Mouse (Mus musculus) megakaryocyte progenitor cell, adult 5-6 weeks (primary cell): Measurements from ENCODE around the gene Iqck. TPM values are rescaled to one million over a fixed set of nuclear protein-coding genes. Genes with fewer than 3 reads are reported as not detected.

Source experiments
- ATAC-seq: replicated peaks from 2 replicates; pipeline ENCODE4 v1.8.0; 2016; ENCODE audit warnings: mild to moderate bottlenecking, moderate TSS enrichment, inconsistent platforms; ENCODE audit not compliant: poor library complexity
- total RNA-seq, 2 experiments: library from RNA; stranded (forward) in 1 of 2; stranded (reverse) in 1 of 2; fragments of 157-497, 149-512 nt in 1 of 2; fragments of 200-1000 nt in 1 of 2; gene quantifications; 2 replicates each; pipeline versions ENCODE4 v1.2.3 to v1.2.4; 2015 to 2017

Gene Iqck
- total RNA-seq, 2 experiments from 2014 or later = 0.07 to 1.2 TPM

- ATAC-seq = no peak
Measured at GRCm38 (mm10) chr7:118911170-118911569, 55.6 kb downstream of the Iqck start.

DNA sequence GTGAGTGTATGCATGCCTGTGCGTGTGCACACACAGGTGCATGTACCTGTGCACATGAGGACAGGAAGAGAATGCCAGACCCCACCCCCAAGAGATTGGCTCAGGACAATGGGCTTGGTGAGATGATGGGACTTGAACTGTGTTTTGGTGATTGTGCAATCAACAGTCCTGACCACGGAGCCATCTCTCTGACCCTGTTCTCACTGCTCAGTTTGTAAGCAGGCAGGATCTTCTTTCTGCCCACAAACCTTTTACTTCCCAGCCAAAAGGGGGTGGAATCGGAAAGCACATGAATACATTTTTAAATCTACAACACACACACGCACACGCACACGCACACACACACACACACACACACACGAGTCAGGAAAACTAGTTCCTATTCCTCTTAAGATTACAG lies 56.0 kb downstream of the Iqck start:
- peak; percentile 39 for ATAC-seq

DNA sequence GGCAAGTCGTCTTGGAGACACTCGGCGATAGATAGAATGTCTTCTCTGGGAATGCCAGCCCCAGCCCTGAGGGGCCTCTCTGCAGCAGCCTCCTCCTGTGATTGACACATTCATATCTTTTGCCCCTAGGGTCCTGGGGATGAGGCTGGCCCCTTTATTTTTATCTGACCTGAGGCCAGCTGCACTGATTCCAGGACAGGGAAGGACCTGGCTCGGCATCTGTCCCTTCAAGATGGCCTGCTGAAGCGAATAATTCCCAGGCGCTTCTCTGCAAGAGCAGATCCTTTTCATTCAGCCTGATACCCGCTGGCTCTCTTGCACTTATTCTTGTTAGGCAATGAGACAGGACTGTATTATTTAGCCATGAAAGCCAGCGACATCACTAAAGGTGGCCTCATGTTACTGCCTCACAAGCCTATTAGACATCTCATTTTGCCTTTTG lies 56.5 kb downstream of the Iqck start:
- no peak for ATAC-seq

- no peak for ATAC-seq
Measured at GRCm38 (mm10) chr7:118914561-118915165, 59.1 kb downstream of the Iqck start.

- no peak for ATAC-seq
Measured at GRCm38 (mm10) chr7:118919261-118920006, 63.9 kb downstream of the Iqck start.

DNA sequence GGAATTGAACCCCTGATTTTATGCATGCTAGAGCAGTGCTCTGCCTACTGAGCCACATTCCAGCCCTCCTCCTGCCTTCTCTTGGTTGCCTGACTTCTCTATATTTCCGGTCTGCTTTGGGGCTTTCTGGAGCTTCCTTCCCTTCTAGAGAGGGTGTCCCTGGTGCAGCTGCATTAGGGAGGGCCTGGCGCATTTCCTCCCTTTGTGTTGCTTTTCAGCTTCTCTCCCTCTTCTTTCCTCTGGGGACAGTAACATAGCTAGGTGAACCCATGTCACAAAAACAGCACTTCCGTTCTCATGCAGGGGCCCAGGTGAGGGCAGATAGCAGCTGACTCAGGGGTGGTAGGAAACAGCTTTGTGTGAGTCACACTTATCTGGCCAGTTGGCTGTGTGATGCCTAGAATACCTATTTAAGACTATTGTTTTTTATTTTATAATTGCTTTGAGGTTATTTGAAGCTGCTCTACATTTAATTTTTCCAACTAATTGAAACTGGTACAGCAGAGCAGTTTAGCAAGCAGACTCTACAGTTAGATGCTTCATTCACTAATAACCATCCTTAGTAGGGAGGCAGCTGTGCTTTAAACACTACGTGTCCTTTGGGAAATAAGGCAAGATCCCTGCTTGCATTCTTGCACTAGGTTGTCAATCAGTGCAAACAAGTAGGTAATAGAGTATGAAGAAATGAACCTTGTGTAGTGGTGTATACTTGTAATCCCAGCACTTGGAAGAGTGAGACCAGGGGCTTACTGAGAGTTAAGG lies 67.1 kb downstream of the Iqck start:
- no peak for ATAC-seq

DNA sequence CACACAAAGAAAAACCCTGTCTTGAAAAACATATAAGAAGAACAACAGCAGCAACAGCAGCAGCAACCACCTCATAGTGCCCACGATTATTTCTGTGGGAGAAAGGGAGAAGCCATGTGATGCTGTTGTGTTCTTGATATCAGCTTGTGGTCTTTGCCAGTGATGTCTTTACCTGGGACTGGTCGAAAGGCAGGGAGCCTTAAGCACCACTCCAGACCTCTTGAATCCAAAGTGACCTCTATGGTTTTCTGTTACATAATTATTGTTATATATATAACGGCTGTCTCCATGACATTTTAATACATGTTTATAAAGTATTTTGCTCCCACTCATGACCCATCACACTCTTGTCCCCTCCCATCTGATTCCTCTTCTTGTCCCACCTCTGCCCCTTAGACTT lies 70.0 kb downstream of the Iqck start:
- no peak for ATAC-seq

DNA sequence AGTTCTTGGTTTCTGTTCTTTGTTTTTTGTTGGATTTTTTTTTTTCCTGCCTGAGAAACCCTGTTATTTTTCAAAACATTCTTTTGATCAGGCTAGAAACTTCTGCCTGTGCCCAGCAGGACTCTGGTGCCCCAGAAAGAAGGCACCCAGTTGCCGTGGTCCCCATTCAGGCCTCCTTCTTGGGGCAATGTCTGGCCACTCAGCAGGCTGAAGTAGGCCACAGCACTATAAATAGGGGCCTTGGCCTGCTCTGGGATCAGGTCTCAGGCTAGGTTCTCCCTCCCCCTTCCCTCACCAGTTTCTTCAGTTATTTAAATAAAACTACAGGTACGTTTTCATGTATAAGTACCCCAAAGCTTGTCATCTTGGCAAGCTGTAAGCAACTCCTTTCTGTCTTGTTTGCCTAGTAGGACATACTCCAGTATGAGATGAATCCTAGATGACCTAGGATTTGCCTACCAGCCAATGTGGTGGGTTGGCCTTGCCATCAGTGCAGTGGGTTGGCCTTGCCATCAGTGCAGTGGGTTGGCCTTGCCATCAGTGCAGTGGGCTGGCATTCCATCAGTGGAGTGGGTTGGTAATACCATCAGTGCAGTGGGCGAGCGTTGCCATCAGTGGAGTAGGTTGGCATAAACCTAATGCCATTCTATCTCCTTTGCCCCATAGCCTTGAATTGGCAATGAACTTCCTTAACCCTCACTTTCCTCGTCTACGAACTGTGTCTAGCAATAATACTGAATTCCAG lies 71.1 kb downstream of the Iqck start:
- ATAC-seq = no peak

GRCm38 (mm10) chr7:118927279-118927678 lies 71.7 kb downstream of the Iqck start:
- no peak for ATAC-seq

DNA sequence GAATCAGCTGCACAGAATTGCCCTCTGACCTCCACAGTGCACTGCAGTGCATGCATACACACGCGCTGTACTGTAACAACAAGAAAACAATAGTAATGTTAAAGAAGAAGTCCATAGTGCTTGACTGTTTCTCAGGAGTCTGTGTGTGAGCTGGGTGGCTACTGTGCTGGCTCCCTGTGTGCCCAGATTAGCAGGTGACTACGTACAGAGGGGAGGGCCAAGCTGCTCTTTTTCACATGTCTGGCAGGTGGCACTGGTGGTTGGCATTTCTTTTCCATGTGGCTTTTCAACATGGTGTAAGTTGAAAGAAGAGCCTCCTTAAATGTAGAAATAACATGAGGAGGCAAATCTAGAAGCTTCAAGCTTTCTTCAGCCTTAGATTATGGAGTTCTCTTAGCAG lies 72.8 kb downstream of the Iqck start:
- ATAC-seq = no peak

DNA sequence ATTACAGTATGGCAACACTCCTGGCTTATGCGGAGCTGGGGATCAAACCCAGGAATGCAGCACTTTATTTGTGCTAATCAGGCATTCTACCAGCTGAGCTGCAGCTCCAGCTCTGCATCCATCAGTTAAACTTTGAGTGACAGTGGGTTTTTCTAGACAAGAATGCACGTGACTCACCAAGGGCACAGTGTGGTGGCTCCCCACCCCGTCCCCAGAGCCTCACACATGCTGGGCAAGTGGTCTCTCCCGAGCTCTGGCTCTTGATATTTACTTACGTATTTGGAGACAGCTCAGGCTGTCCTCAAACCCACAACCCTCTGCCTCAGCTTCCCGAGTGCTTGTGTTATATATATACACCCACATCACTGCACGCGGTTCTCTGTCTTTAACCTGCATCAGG lies 73.4 kb downstream of the Iqck start:
- ATAC-seq = no peak

DNA sequence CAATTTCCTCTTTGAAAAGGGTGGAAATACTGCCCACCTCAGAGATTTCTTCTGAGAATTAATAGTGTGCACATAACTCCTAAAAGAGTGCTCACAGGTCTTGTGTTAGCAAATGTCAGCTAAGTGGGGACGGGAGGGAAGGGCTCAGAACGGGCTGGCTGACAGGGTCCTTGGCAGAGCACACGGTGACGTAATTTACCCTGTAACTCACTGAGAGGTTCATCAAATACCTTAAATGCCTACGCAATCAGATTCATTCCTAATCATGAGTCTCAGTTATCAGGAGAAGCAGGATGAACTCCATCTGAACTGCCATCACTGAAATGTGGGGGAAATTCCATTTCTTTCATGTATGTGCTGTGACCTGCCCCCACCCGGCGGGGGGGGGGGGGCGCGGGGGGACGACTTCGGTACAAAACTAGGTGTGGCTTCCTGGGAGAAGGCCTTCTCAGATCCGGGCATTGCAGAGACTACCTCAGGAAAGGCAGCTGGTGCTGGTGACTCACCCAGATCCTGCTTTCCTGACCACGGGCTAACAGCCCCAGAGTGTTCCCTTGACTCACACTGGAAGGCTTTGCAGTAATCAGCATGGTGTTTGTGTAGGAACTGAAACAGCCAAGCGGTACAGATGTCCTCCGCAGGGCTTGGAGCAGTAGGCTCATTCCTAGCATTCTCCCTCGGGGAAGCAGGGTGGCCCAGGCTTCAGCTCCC lies 74.2 kb downstream of the Iqck start:
- peak; percentile 73 for ATAC-seq

DNA sequence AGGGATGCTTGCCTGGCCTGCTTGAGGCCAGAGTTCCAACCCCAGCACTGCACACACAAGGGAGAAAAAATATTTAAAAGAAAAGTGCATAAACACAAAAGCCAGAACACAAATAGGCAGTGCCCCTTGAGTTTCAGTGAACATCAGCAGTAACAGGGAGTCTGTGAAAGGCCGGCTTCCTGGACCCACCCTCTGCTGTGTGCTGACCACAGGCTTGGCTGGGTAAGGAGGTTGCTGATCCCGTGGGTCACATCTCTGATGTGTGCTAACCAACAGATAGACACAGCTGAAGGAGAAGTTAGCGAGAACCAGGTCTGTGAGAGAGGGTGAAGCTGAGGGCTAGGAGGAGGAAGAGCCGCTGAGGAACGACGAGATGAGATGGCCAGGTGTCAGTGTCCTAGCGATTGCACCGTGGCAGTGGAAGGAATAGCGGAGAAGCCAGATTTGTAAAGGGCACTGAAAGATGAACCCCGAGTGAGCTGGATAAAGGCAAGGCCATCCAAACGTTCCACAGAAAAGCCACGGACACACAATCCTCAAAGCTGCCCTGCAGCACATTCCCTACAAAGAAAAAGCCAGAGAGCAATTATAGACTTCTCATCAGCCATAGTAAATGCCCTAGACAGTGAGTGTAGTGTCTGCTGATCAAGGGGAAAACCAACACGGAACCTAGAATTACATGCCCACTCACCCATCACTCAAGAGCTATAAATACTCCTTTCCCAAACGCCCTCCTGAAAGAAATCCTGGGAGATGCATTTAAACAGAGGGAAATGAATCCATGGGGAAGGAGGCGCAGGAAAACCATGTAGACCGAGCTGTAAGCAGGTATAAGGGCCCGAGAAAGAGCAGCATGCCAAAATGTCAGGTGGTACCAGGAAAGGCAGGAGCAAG lies 76.2 kb downstream of the Iqck start:
- no peak for ATAC-seq

GRCm38 (mm10) chr7:118935306-118935705 lies 79.8 kb downstream of the Iqck start:
- ATAC-seq = peak; percentile 82

DNA sequence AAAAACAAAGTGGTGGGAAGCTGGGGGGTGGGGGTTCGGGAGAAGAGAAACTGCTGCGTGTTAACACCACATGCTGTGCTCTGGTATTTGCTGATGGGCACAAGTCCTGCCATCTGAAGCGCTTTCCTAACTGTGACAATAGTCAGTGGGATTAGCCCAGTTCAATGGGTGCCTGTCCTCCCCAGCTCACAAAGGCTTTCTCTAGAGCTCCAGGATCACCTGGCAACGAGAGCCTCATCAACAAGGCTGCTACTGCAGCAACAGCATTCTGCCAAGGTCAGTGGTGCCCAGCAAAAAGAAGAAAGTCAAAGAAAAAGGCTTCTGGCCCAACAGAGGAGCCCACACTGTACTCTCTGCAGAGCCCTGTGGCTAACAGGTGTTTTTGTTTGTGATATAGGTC lies 81.3 kb downstream of the Iqck start:
- ATAC-seq = no peak

GRCm38 (mm10) chr7:118937469-118938387 lies 82.2 kb downstream of the Iqck start:
- peak; percentile 65 for ATAC-seq

GRCm38 (mm10) chr7:118942297-118942696 lies 86.7 kb downstream of the Iqck start:
- ATAC-seq = no peak

DNA sequence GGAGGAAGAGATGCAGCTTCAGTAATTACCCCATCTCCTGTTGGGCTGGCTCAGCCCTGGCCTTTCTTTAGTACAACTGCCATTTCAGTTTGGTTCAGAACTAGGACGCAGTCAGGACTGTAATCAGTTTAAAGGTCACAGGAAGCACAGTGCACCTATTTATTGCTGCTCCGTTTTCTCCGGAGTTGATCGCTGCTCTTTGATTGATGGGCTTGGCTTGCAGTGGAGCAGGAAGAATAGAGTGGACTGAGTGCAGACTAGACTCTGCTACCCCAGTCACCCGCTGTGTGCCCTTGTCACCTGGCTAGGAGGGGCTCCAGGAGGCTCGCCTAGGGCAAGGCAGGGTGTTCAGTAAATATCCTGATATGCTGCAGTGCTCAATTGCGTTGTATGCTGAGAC lies 87.6 kb downstream of the Iqck start:
- ATAC-seq = peak; percentile 18

DNA sequence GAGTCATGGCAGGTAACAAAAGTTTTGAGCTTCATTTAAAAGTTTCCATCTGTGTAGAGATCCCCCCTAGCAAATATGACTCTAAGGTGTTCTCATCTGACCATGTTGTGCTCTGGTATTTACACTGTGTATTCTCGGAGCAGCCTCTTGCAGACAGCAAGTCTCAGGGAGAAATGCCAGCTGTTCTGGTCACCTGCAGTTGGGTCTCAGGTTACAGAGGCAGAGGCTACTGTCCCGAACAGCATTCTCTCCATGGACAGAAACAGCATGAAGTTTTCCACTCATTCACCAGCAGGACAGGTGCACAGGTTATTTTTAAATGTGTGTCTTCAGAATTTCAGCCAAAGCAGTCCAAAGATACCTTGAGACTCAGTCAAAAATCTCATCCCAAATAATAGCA lies 89.3 kb downstream of the Iqck start:
- ATAC-seq = no peak
